ENCODE assay signal across 15 mouse cellular contexts in genomic region chr10:77300237-77300933, GRCm38 (mm10).
"Had no signal": no experiment of that assay in that cellular context is flagged by ENCODE, and none has a peak within 500 bp of the region (broad histone marks: within the 10 kb centered on the region; RNA-seq: fewer than 3 reads in every experiment).

No protein-coding gene starts in this region.

- H3K9ac ChIP-seq: limb, embryonic 13.5 days; midbrain, embryonic 12.5 days had no signal

- H3K4me3 ChIP-seq: limb, embryonic 13.5 days; midbrain, embryonic 12.5 days had no signal

- ATAC-seq: intestine, embryonic 16.5 days; midbrain, embryonic 16.5 days had no signal

- H3K4me1 ChIP-seq: limb, embryonic 13.5 days had no signal

- H3K4me2 ChIP-seq: limb, embryonic 13.5 days; midbrain, embryonic 12.5 days had no signal

- H3K27ac ChIP-seq: kidney, postnatal 0 days; limb, embryonic 13.5 days; midbrain, embryonic 12.5 days; stomach, postnatal 0 days had no signal

- H3K27me3 ChIP-seq: limb, embryonic 13.5 days; midbrain, embryonic 12.5 days had no signal

- DNase-seq: kidney, adult 9 months; kidney, postnatal 36 days; layer of hippocampus, adult 9-11 months; layer of hippocampus, postnatal 36 days; left cerebral cortex, postnatal 4 days; lung, adult 18-20 months; right cerebral cortex, adult 18-20 months; right cerebral cortex, postnatal 25 days; thymus, postnatal 4 days had no signal

- H3K9me3 ChIP-seq: limb, embryonic 13.5 days; midbrain, embryonic 12.5 days had no signal
